In genomic region chr15:90021746-90022312, GRCm38 (mm10) we compare ENCODE assay signal across 15 mouse cellular contexts.
"Had no signal": no experiment of that assay in that cellular context is flagged by ENCODE, and none has a peak within 500 bp of the region (broad histone marks: within the 10 kb centered on the region; RNA-seq: fewer than 3 reads in every experiment).

No protein-coding gene starts in this region.

- ATAC-seq: hindbrain, postnatal 0 days; intestine, embryonic 15.5 days; liver, postnatal 0 days had no signal

- H3K27me3 ChIP-seq: intestine, embryonic 15.5 days; liver, embryonic 13.5 days; neural tube, embryonic 15.5 days had no signal

- H3K4me1 ChIP-seq: intestine, embryonic 15.5 days; liver, embryonic 13.5 days; midbrain, embryonic 10.5 days; neural tube, embryonic 15.5 days had no signal

- H3K4me2 ChIP-seq: intestine, embryonic 15.5 days; liver, embryonic 13.5 days; neural tube, embryonic 15.5 days had no signal

- H3K4me3 ChIP-seq: intestine, embryonic 15.5 days; left cerebral cortex, adult 2 months; limb, embryonic 10.5 days; liver, embryonic 13.5 days; midbrain, embryonic 10.5 days; myocyte; neural tube, embryonic 15.5 days had no signal

- DNase-seq: kidney, adult 2 months; liver, embryonic 13.5 days; liver, postnatal 0 days; midbrain, embryonic 14.5 days; right cerebral cortex, adult 18-20 months; right cerebral cortex, postnatal 25 days; thymus, adult 18-20 months; thymus, postnatal 25 days had no signal

- H3K27ac ChIP-seq: hindbrain, postnatal 0 days; intestine, embryonic 15.5 days; left cerebral cortex, adult 2 months; limb, embryonic 10.5 days; liver, embryonic 13.5 days; midbrain, embryonic 10.5 days; neural tube, embryonic 15.5 days had no signal

- H3K36me3 ChIP-seq: intestine, embryonic 15.5 days; limb, embryonic 10.5 days; liver, embryonic 13.5 days; midbrain, embryonic 10.5 days; neural tube, embryonic 15.5 days had no signal

- H3K9me3 ChIP-seq: intestine, embryonic 15.5 days; limb, embryonic 10.5 days; liver, embryonic 13.5 days; midbrain, embryonic 10.5 days; neural tube, embryonic 15.5 days had no signal

- H3K9ac ChIP-seq: intestine, embryonic 15.5 days; liver, embryonic 13.5 days; liver, postnatal 0 days; neural tube, embryonic 15.5 days had no signal
